Mouse (Mus musculus) liver, embryonic 16.5 days (tissue): ENCODE data around the gene Spag8. TPM values are rescaled to one million over a fixed set of nuclear protein-coding genes. Genes with fewer than 3 reads are reported as not detected.

Source experiments
- ATAC-seq: fragments of 200-750 bp; cut with Nextera tagmentation; 2 replicates; pipeline ENCODE4 v1.8.0; 2017; ENCODE audit warnings: low read depth, mild to moderate bottlenecking, moderate number of reproducible peaks, moderate library complexity
- H3K27ac ChIP-seq: fragments of 300-500 bp; sonication (generic); 2 replicates; pipeline ENCODE4 v1.5.1; 2014; ENCODE audit warnings: mild to moderate bottlenecking, low read length
- H3K27me3 ChIP-seq: fragments of 300-500 bp; sonication (generic); 2 replicates; pipeline ENCODE4 v1.6.1; 2014; ENCODE audit warnings: low read depth, low read length, mixed read lengths; ENCODE audit not compliant: control insufficient read depth, insufficient read depth
- H3K36me3 ChIP-seq: fragments of 300-500 bp; sonication (generic); 2 replicates; pipeline ENCODE4 v1.6.1; 2014; ENCODE audit warnings: mild to moderate bottlenecking; ENCODE audit not compliant: control insufficient read depth, insufficient read depth
- H3K4me1 ChIP-seq: fragments of 300-500 bp; sonication (generic); 2 replicates; pipeline ENCODE4 v1.6.1; 2014; ENCODE audit warnings: low read depth, low read length, mixed read lengths; ENCODE audit not compliant: control insufficient read depth
- H3K4me2 ChIP-seq: fragments of 300-500 bp; sonication (generic); 2 replicates; pipeline ENCODE4 v1.6.1; 2014; ENCODE audit warnings: low read depth, low read length, mixed read lengths
- H3K4me3 ChIP-seq: fragments of 300-500 bp; sonication (generic); 2 replicates; pipeline ENCODE4 v1.5.1; 2014; ENCODE audit warnings: low read depth, mild to moderate bottlenecking, low read length
- H3K9ac ChIP-seq: fragments of 300-500 bp; sonication (generic); 2 replicates; pipeline ENCODE4 v1.6.1; 2014; ENCODE audit warnings: low read depth, low read length
- H3K9me3 ChIP-seq: fragments of 300-500 bp; sonication (generic); replicated peaks from 2 replicates; pipeline ENCODE4 v1.6.1; 2016; ENCODE audit warnings: low read length; ENCODE audit not compliant: control insufficient read depth
- WGBS: fragments of 180-500 bp; shearing (Covaris S2); extraction: QIAGEN DNeasy Blood & Tissue Kit; methylation state at CpG from one replicate; pipeline ENCODE4 v1.1.7; 2014; ENCODE audit not compliant: insufficient replicate concordance; 5-methylcytosine and 5-hydroxymethylcytosine counted together
- microRNA-seq: library from miRNA; unstranded; fragments of <30 nt; microRNA quantifications from one replicate; pipeline ENCODE4, GENCODE M21; 2016
- polyA plus RNA-seq: library from polyadenylated mRNA; unstranded; fragments of >200 nt; fragmentation: Nextera tagmentation; extraction: Ambion mirVana; gene quantifications from 2 replicates; pipeline ENCODE4 v1.2.1, GENCODE M21; 2015

Spag8 gene
- polyA plus RNA-seq, 1 experiment from 2014 or later: 0.20 TPM

DNA sequence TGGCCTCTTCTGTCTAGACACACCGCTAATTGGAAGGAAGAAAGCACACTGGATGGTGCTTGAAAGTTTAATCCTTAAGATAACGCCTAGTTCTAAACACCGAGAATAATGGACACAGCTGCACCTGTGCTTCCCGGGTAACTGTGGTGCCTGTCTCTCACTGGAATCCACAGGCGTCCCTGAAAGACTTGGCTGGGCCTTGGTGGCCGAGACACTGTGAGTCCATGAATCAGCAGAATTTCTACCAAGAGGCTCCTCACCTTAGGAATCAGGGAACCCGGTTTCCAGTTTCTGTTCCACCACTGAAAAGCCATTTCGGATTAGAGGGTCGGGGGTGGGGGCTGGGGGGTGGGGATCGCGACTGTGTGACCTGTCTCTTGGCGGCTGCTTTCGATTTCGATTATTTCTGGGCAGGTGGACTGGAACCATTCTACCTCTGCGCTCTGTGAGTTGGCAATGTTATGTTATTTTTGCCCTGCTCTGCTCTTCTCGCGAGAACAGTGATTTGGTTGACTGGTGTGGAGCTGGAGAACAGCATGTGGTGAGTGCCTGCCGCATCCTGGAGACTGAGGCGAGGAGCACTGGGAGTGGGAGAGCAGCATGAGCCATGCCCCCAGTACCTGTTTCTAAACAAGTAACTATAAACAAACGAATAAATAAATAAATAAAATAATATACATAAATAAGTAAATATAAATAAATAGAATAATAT, 24.1 kb downstream of the Spag8 start:
- Histone ChIP-seq H3K4me1 (peaks cover 8% of the 10 kb centered on the region), H3K27ac (no peak overlapping the region), H3K36me3 (no peaks in the 10 kb centered on the region), H3K4me2 (no peak overlapping the region), H3K4me3 (no peak overlapping the region), H3K9ac (no peak overlapping the region), H3K27me3 (peaks cover 30% of the 10 kb centered on the region), H3K9me3 (peaks cover 8% of the 10 kb centered on the region; the same call in 1 of the 2 replicates)
- ATAC-seq: peak; percentile 44; the same call in 1 of the 2 replicates
- WGBS: 44% methylated on average over 20 of the region's 20 CpGs

DNA sequence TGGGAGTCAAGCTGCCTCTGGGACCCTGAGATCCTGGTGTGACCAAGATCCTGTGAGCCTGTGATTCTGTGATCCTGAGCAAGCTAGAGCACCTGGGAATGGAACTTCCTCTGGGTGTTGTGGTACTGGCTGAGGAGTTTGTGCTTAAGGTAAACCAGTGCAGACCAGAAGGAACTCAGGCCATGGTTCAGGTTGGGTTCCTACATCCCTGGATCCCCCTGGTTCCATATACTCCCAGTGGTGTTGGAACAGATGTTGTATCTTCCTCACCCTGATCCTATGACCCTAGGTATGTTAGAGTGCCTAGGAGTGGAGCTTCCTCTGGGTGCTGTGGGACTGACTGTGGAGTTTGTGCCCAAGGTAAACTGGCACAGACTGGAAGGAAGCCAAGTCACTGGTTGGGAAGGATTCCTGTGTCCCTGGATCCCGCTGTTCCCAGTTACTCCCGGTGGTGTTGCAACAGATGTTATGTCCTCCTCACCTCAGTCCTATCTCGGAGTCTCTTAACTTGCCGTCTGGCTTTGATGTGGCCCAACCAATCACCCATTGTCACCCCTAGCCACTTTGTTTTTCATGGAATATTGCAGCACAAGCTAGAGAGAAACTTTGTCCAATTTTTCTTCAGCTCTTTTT, 33.1 kb downstream of the Spag8 start:
- Histone ChIP-seq H3K27ac (no peak overlapping the region), H3K27me3 (no peaks in the 10 kb centered on the region)

DNA sequence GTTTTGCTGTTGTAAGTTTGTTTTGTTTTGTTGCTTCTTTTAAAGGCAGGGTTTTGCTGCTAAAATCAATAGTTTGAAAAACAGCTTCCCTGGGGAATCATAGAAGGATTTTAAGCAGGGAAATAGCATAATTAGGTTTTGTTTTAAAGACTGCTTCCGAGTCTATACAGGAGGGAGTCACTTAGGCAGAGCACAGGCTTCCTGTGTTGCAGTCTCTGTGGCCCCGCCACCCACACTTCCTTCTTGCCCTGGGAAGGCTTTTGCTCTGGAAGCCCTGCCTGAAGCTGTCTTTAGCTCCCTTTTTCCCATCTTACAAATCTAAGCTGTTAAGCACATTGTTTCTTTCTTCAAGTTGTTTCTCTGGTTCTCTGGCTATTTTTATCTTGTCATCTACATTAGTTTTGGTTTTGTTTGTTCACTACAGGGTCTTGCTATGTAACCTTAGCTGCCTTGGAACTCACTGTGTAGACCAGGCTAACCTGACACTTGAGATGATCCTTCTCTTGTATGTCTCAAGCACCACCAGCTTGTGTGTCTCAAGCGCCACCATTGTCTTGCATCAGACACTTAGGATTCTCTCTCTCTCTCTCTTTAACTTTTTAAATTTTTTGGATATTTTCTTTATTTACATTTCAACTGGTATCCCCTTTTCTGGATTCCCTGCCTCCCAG, 40.2 kb downstream of the Spag8 start:
- no peaks in the 10 kb centered on the region for H3K27me3 ChIP-seq
- no peak overlapping the region for H3K4me3 ChIP-seq
- H3K27ac ChIP-seq: peak overlapping the region; percentile 68
- peak overlapping the region; percentile 27 for H3K4me2 ChIP-seq
- H3K36me3 ChIP-seq: no peaks in the 10 kb centered on the region
- no peaks in the 10 kb centered on the region for H3K9me3 ChIP-seq
- ATAC-seq: peak; percentile 67; the same call in 1 of the 2 replicates
- no peak overlapping the region for H3K9ac ChIP-seq
- H3K4me1 ChIP-seq: peaks cover 8% of the 10 kb centered on the region
- WGBS: 28% methylated on average over 3 of the region's 3 CpGs

More for the DNA sequence above, 33.1 kb downstream of the Spag8 start:
- H3K4me1 ChIP-seq: no peaks in the 10 kb centered on the region
- H3K9ac ChIP-seq: no peak overlapping the region
- peaks cover 5% of the 10 kb centered on the region; the same call in 1 of the 2 replicates for H3K9me3 ChIP-seq
- ATAC-seq: no peak
- H3K4me2 ChIP-seq: no peak overlapping the region
- WGBS: 70% methylated on average over 4 of the region's 4 CpGs
- no peaks in the 10 kb centered on the region for H3K36me3 ChIP-seq
- no peak overlapping the region for H3K4me3 ChIP-seq

DNA sequence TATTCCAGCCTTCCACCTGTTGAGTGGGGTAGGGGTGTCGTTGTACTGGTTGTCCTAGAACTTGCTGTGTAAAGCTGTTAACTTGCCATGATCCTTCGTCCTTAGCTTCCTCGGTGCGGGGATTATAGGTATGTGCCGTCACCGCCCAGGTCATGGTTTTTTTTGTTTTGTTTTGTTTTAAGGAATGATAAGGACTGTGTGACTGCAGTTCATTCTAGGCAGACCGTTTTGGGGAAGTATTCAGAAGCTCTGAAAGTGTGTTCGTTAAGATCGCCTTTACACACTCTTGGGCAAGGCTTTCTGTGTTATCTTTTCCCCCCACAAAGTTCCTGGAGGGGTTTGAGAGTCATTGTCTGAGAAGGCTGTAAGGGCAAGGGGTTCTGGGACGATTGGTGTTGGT, 40.9 kb downstream of the Spag8 start:
- Histone ChIP-seq H3K27me3 (no peaks in the 10 kb centered on the region), H3K9ac (peak overlapping the region; percentile 42; the same call in 1 of the 2 replicates), H3K36me3 (no peaks in the 10 kb centered on the region), H3K4me3 (no peak overlapping the region), H3K4me1 (peaks cover 8% of the 10 kb centered on the region), H3K27ac (peak overlapping the region; percentile 66), H3K4me2 (peak overlapping the region; percentile 27), H3K9me3 (no peaks in the 10 kb centered on the region)
- 15% methylated on average over 10 of the region's 10 CpGs for WGBS
- ATAC-seq: peak; percentile 68

DNA sequence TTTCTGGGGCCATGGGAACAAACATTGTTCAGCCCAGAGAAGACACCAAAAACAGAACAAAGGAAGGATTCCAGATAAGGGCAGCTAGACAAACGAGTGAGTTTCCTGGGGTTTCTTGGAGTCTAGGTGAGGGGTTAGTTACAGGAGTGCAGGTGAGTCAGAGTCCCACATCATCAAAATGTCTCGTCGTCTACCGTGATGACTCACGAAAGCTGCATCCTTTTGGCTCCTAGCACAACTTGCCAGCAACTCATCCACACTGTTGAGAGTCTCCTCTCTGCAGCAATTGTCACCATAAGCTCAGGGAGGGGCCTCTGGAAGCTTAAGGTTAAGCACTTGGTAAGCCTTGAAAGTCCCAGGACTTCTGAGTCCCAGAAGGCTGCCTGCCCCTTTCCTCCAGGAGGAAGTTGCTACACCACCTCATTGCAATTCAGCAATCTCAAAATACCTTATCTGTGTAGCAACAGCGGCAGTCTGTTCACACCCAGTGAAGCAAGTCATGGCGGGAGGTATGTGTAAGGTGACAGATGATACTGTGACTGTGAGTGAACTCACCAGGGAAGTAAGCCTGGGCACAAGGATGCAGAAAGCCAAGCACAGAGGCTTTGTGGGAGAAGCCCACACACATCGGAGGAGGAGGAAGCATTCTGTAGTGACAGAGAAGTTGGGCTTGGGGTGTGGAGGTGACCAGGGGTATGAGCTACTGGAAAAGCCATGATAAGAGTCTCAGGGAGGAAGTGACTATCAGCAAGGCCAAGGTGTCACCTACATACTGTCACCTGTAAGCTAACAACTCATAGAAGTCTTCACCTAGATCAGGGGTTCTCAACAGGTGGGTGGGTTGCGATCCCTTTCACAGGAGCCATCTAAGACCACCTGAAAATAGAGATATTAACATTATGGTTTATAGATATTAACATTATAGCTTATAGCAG, 48.4 kb downstream of the Spag8 start:
- H3K4me1 ChIP-seq: peaks cover 36% of the 10 kb centered on the region
- no peaks in the 10 kb centered on the region for H3K27me3 ChIP-seq
- H3K9ac ChIP-seq: peak overlapping the region; percentile 47
- peak; percentile 98 for ATAC-seq
- no peaks in the 10 kb centered on the region for H3K36me3 ChIP-seq
- peak overlapping the region; percentile 94 for H3K27ac ChIP-seq
- 39% methylated on average over 9 of the region's 9 CpGs for WGBS
- peak overlapping the region; percentile 33 for H3K4me3 ChIP-seq
- no peaks in the 10 kb centered on the region for H3K9me3 ChIP-seq
- H3K4me2 ChIP-seq: peak overlapping the region; percentile 58

DNA sequence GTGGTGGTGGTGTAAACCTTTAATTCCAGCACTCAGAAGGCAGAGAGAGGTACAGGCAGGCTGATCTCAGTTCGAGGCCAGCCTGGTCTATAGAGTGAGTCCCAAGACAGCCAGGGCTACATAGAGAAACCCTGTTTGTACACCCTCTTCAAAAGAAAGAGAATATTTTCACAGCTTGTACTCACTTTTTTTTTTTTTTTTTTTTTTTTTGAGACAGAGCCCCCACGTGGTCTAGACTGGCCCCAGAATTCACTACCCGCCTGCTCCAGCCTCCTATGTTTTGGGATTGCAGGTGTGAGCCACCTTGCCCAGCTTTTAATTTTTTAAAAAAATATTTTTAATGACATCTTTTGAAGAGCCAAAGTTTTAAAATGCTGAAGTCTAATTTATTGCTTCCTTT, 49.3 kb downstream of the Spag8 start:
- no peaks in the 10 kb centered on the region for H3K36me3 ChIP-seq
- H3K9me3 ChIP-seq: no peaks in the 10 kb centered on the region
- H3K4me1 ChIP-seq: peaks cover 43% of the 10 kb centered on the region
- H3K4me2 ChIP-seq: no peak overlapping the region; the same call in 1 of the 2 replicates
- peak overlapping the region; percentile 67 for H3K27ac ChIP-seq
- no peaks in the 10 kb centered on the region for H3K27me3 ChIP-seq
- H3K4me3 ChIP-seq: no peak overlapping the region
- no peak for ATAC-seq
- H3K9ac ChIP-seq: no peak overlapping the region; the same call in 1 of the 2 replicates
- 56% methylated on average over 3 of the region's 3 CpGs for WGBS

Small RNAs within 50 kb of the gene (microRNA-seq; reads per million reads assigned to microRNA genes)
- not detected for gene Gm25262

Other genes starting within 250 kb of the Spag8 start
- gene Fam166b, start 224.5 kb downstream of the Spag8 start, polyA plus RNA-seq: not detected in 2 replicates
- 0.15 TPM in 2 replicates for gene Tesk1, start 211.7 kb downstream of the Spag8 start, polyA plus RNA-seq
- gene Cd72, start 199.0 kb downstream of the Spag8 start, polyA plus RNA-seq: 1.6 and 1.7 TPM in 2 replicates
- 0.21 and 0.27 TPM in 2 replicates for gene Sit1, start 169.9 kb downstream of the Spag8 start, polyA plus RNA-seq
- 35.2 and 37.0 TPM in 2 replicates for gene Ccdc107, start 160.7 kb downstream of the Spag8 start, polyA plus RNA-seq
- gene Arhgef39, start 153.9 kb downstream of the Spag8 start, polyA plus RNA-seq: 32.7 and 34.6 TPM in 2 replicates
- gene Car9, start 146.6 kb downstream of the Spag8 start, polyA plus RNA-seq: 1.3 and 1.7 TPM in 2 replicates
- gene Tpm2, start 129.8 kb downstream of the Spag8 start, polyA plus RNA-seq: 30.0 and 48.9 TPM in 2 replicates
- 23.6 and 26.1 TPM in 2 replicates for gene Creb3, start 91.3 kb downstream of the Spag8 start, polyA plus RNA-seq
- 38.2 and 40.2 TPM in 2 replicates for gene Tln1, start 90.9 kb downstream of the Spag8 start, polyA plus RNA-seq
- 15.6 and 16.7 TPM in 2 replicates for gene Rgp1, start 74.9 kb downstream of the Spag8 start, polyA plus RNA-seq
- gene Gba2, start 74.7 kb downstream of the Spag8 start, polyA plus RNA-seq: 17.7 and 18.7 TPM in 2 replicates
- 0.25 TPM in 1 of 2 replicates, not detected in the other for gene Msmp, start 69.1 kb downstream of the Spag8 start, polyA plus RNA-seq
- 0.49 and 0.91 TPM in 2 replicates for gene Npr2, start 21.7 kb downstream of the Spag8 start, polyA plus RNA-seq
- gene Hint2, start 2.9 kb upstream of the Spag8 start, polyA plus RNA-seq: 63.9 and 68.5 TPM in 2 replicates
- gene Tmem8b, start 15.4 kb upstream of the Spag8 start, polyA plus RNA-seq: 0.22 and 0.23 TPM in 2 replicates
- gene Fam221b, start 15.6 kb upstream of the Spag8 start, polyA plus RNA-seq: 0.63 and 1.0 TPM in 2 replicates
- gene Olfr70, start 47.2 kb upstream of the Spag8 start, polyA plus RNA-seq: not detected in 2 replicates
- not detected in 2 replicates for gene Olfr71, start 56.7 kb upstream of the Spag8 start, polyA plus RNA-seq
- 0.22 TPM in 1 of 2 replicates, not detected in the other for gene Hrct1, start 73.6 kb upstream of the Spag8 start, polyA plus RNA-seq
- gene Spaar, start 76.4 kb upstream of the Spag8 start, polyA plus RNA-seq: 0.02 and 0.04 TPM in 2 replicates
- gene Olfr159, start 117.4 kb upstream of the Spag8 start, polyA plus RNA-seq: not detected in 2 replicates
- gene Olfr156, start 170.3 kb upstream of the Spag8 start, polyA plus RNA-seq: not detected in 2 replicates
- gene Olfr157, start 186.6 kb upstream of the Spag8 start, polyA plus RNA-seq: not detected in 2 replicates
- gene Olfr155, start 198.0 kb upstream of the Spag8 start, polyA plus RNA-seq: not detected in 2 replicates
- gene Reck, start 221.9 kb upstream of the Spag8 start, polyA plus RNA-seq: 1.7 and 2.1 TPM in 2 replicates